Mouse (Mus musculus) right cerebral cortex, postnatal 10 days (tissue): ENCODE results near the gene Sf1.

Experiments used
- DNase-seq, 2 experiments: peaks; one replicate each; pipeline ENCODE4 v3.0.0; 2021; ENCODE audit warnings: low spot score in 2 of 2

Gene Sf1

GRCm38 (mm10) chr19:6419805-6420310 lies 56.4 kb downstream of the Sf1 start:
- DNase-seq: peak in 1 of 2 experiments; percentile 36

DNA sequence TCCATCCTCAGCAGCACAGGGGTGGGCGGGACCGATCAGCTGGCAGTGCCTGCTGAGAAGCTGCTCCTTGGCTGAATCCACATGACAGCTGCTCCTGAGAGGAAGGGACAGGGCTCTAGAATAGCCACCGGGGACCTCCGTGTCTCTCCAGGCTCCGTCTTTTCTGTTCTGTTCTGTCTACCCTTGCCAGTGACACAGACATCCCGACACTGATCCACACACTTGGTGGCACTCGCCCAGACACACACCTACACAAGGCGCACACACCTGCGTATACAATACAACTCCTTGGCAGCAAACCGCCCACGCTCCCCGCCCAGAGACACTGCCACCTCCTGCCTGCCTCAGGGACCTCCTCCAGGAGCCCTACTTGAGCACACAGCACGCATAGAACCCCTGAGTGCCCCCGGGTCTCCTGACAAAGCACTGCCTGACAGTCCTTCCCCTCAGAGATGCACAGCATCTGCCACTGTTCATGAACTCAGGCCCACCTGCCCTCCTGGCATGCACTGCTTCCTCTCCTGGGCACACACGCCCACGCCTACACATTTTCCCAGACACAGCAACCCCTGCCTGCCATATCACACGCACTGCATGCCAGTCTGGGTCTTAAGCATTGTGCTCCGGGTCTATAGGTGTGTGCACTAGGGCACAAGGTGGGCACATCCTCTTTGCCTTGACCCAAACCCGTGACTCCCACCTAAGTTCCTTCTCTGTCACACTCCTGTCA lies 57.2 kb downstream of the Sf1 start:
- DNase-seq: peak; percentile 79 to 84

DNA sequence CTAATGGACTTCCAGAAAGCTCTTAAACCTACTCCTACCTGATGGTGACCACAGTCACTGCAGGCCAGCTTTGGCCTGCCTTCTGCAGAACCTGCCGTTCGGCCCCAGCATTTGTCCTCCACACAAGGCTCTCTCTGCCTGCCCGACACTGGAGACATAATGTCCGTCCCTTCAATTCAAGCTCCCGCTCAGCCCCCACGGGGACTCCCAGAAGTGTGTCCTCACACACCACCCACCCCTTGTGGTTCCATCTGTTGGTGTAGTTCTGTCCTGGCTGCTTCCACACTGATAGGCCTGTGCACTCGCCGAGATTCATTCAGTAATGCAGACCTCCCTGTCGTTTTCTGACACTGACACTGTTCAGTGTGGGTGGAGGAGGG lies 57.7 kb downstream of the Sf1 start:
- DNase-seq: peak in 1 of 2 experiments; percentile 76

GRCm38 (mm10) chr19:6422014-6422413 lies 58.5 kb downstream of the Sf1 start:
- no peak for DNase-seq

- peak; percentile 65 to 75 for DNase-seq
Observed at GRCm38 (mm10) chr19:6423241-6423640, 59.8 kb downstream of the Sf1 start.

DNA sequence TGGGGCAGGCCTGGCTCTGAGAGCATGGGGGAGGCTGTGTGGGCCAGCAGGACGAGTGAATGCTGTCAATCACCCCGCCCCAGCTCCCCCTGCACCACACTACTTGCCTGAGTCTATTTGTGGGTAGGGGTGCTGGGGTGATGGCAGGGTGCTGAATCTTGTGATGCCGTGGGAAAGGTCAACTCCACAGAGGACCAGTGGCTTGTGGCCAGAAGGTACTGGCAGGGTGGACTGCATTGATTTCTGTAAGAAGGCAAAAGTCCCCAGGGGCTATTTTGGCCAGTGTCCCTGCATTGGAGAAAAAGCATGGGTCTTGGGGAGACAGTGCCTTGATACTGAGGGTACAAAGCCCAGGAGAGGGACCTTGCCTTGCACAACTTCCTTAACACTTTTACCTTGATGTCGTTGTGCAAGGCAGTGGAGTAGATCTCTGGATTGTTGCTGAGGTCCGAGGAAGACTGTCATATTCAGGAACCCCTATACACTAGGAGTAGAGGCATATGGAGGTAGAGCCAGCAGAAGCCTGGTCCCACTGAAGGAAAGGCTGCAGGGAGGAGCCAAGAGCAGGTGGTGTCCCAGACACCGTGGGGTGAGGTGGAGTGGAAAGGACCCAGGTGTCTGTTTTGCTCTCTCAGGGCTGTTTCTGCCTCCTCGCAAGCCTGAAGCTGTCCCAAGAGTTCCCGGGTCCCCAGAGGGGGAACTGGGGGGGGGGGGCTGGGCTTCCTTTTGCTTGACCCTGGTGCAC lies 60.8 kb downstream of the Sf1 start:
- no peak for DNase-seq

DNA sequence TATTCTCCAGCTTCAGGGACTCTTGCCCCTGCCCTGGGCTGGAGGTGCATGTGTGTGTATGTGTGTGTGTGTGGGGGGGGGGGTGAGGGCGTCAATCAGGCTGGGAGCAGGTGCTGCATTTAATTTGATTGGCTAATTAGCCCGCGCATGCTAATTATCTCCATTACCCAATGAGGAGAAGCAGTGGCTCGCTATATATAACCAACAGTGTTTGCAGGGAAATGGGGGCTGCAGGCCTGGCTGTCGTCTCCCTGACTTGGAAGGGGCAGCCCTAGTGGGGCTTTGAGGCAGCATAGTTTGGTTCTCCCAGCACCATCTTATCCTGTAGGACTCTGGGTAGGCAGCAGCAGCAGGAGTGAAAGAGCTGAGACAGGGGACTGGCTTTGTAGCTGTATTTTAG lies 62.1 kb downstream of the Sf1 start:
- no peak for DNase-seq

DNA sequence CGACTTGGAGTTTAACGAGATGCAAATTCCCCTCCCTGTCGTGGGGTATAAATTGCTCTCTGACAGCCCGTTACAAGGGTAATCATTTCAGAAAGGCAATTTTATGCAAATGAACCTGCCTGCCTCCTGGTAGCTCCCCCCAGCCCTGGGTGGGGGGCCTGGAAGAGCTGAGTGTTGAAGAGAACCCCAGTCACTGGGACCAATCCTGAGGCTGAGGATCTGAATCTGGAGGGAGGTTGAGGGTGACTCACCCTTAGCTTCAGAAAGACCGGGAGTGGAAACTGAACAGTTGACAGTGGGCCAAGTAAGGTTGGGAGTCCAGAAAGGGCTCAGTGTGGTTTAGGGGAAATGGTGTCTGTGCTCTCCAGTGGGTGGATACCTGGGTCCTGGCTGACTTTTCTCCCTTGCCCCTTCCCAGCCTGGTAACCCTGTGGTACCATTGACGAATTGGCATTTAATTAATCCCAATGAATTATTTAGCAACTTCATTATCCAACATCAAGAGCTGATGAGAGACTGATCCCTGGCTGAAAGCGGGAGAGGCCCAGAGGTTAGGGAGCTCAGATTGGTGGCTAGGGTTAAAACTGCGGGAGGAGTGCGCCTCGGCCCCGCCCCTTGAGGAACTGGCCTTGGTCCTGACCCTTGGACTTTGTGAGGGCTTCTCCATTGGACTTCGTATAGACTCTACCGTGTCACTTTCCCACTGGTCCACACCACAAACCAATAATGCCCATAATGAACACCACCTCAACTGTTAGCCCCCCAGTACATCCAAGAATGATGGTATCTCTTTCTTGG lies 63.4 kb downstream of the Sf1 start:
- DNase-seq: no peak
